Mouse (Mus musculus) liver, embryonic 14.5 days (tissue): ENCODE measurements at regions not wholly inside any gene's neighbourhood (a gene's known extent, or its start where the extent isn't known, plus 50 kb on each side); places are given as distances from the start of the nearest gene placed in this dataset.

ENCODE experiments used
- CTCF ChIP-seq: IDR thresholded peaks from 2 replicates; pipeline ENCODE4 v1.5.1; 2016; ENCODE audit warnings: antibody characterized with exemption, low read depth, control low read depth
- EP300 ChIP-seq: IDR thresholded peaks from 2 replicates; pipeline ENCODE4 v1.6.1; 2016; ENCODE audit warnings: antibody characterized with exemption, low read depth

DNA sequence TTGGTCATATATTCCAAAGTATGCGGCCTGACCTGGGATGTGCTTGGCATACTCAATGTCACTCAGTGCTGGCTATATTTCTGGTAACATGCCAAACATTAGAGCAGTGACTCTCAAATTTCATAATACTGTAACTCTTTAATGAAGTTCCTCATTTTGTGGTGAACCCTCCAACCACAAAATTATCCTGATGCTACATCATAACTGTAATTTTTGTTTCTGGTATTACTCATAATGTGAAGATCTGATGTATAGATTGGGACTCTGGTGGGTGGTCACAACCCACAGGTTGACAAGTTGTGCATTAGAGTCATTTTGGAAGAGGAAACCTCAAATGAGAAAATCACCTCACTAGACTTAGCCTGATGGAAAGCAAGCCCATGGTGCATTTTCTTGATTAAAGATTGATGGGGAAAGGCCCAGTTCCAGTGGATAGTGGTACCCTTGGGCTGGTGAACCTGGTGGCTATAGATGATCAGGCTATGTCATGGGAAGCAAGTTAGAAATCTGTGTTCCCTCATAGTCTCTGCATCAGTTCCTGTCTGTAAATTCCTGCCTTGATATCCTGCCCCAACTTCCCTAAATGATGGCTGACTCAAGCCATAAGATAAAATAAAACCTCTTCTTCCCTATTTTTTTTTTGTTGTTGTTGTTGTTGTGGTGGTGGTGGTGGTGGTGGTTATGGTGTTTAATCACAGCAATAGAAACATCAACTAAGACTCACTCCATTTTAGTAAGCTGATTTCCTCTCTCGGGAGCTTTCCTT is 483.5 kb upstream of the Kif18a start:
- TF ChIP-seq CTCF (no peak), EP300 (no peak)
